Mouse (Mus musculus): ENCODE measurements around the gene Capn10. TPM values are rescaled to one million over a fixed set of nuclear protein-coding genes. Genes with fewer than 3 reads are reported as not detected.

Capn10 gene
- polyA plus RNA-seq, 1 experiment from 2014 or later, result 25.4 TPM

DNA sequence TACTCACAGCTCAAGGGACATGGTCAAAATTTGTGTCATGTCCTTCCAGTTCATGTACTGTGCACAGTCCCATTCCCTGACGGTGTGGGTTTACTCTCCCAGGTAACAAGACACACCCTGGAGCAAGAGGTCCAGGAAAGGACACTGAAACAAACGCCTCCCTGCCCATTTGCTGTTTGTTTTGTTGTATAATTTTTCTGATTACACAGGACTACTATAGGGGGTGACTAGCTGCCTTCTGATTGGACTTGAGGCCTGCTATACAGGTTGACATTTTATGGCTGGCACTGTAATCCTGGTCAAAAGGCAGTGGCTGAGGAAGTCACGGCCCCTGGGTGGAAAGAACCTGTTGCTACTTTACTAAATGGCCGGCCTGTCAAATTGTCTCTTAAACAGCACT, 55.7 kb downstream of the Capn10 start:
- DNase-seq (ENCODE audit: low spot score), result no peak
- H3K4me1 ChIP-seq, result no peaks in the 10 kb centered on the region
- H3K27ac ChIP-seq, result no peak overlapping the region
- H3K27me3 ChIP-seq (ENCODE audit: insufficient read depth, poor library complexity, severe bottlenecking), result no peaks in the 10 kb centered on the region; the same call in 1 of the 2 replicates
- H3K36me3 ChIP-seq, result no peaks in the 10 kb centered on the region
- no peaks in the 10 kb centered on the region for H3K9me3 ChIP-seq
- 62% methylated on average over 4 of the region's 4 CpGs for WGBS
- H3K4me3 ChIP-seq, result no peak overlapping the region

DNA sequence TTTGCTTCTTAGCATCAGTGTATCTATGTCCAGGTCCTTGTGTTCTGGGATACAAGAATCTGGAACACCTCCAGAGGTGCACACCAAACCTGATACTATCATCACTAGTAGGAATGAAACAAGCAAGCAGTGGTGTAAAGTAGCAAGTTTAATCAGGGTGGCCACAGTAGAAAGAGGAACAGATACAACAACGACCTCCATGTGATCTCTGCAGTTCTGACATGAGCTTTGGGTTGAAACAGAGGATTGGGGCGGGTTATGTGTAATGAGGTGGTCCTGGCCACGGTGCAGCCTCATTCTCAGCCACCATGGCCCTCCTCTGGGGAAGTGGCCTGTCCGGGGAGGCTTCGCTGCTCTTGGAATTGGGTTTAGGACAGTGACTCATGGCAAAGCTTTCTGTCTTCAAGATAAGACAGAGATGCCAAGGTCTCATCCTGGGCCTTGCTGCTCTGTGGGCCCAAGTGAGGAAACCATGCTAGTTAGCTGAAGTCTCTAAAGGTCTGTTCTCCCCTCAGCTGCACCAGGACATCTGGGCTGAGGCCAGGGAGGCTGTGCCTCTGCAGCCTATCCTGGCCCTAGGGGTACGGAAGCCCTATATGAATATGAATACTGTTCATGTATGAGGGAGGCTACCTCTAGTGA, 58.2 kb downstream of the Capn10 start:
- Histone ChIP-seq H3K9me3 (no peaks in the 10 kb centered on the region), H3K4me3 (no peak overlapping the region), H3K27ac (no peak overlapping the region), H3K36me3 (no peaks in the 10 kb centered on the region), H3K27me3 (ENCODE audit: insufficient read depth, poor library complexity, severe bottlenecking) (no peaks in the 10 kb centered on the region; the same call in 1 of the 2 replicates), H3K4me1 (no peaks in the 10 kb centered on the region)
- WGBS, result 76% methylated on average over 6 of the region's 6 CpGs
- DNase-seq (ENCODE audit: low spot score), result no peak

- H3K27me3 ChIP-seq (ENCODE audit: insufficient read depth, poor library complexity, severe bottlenecking), result no peaks in the 10 kb centered on the region; the same call in 1 of the 2 replicates
- no peaks in the 10 kb centered on the region for H3K9me3 ChIP-seq
- no peak overlapping the region for H3K4me3 ChIP-seq
- no peak for DNase-seq (ENCODE audit: low spot score)
- no peaks in the 10 kb centered on the region for H3K4me1 ChIP-seq
- WGBS, result 61% methylated on average over 2 of the region's 2 CpGs
- no peaks in the 10 kb centered on the region for H3K36me3 ChIP-seq
- H3K27ac ChIP-seq, result no peak overlapping the region
Measured at GRCm38 (mm10) chr1:92992880-92993279, 58.7 kb downstream of the Capn10 start.

Other genes with a start within 250 kb of the Capn10 start
- 36.4 and 38.7 TPM in 2 replicates for gene Gpc1, start 102.7 kb upstream of the Capn10 start, polyA plus RNA-seq (2016; fragmentation: Nextera tagmentation; extraction: Ambion mirVana)
- gene Ankmy1, start 31.5 kb upstream of the Capn10 start, polyA plus RNA-seq (2016; fragmentation: Nextera tagmentation; extraction: Ambion mirVana), result 0.06 and 0.18 TPM in 2 replicates
- gene Dusp28, start 27.4 kb upstream of the Capn10 start, polyA plus RNA-seq (2016; fragmentation: Nextera tagmentation; extraction: Ambion mirVana), result 7.6 and 8.6 TPM in 2 replicates
- gene Rnpepl1, start 23.6 kb upstream of the Capn10 start, polyA plus RNA-seq (2016; fragmentation: Nextera tagmentation; extraction: Ambion mirVana), result 25.9 and 30.4 TPM in 2 replicates
- 0.20 and 0.28 TPM in 2 replicates for gene Gpr35, start 16.5 kb downstream of the Capn10 start, polyA plus RNA-seq (2016; fragmentation: Nextera tagmentation; extraction: Ambion mirVana)
- gene Aqp12, start 72.0 kb downstream of the Capn10 start, polyA plus RNA-seq (2016; fragmentation: Nextera tagmentation; extraction: Ambion mirVana), result not detected in 2 replicates
- gene Kif1a, start 167.6 kb downstream of the Capn10 start, polyA plus RNA-seq (2016; fragmentation: Nextera tagmentation; extraction: Ambion mirVana), result 5.1 and 5.4 TPM in 2 replicates
- 0.50 TPM in 1 of 2 replicates, not detected in the other for gene Agxt, start 200.9 kb downstream of the Capn10 start, polyA plus RNA-seq (2016; fragmentation: Nextera tagmentation; extraction: Ambion mirVana)
- 0.06 and 0.30 TPM in 2 replicates for gene 2310007B03Rik, start 226.6 kb downstream of the Capn10 start, polyA plus RNA-seq (2016; fragmentation: Nextera tagmentation; extraction: Ambion mirVana)
- 0.14 and 0.30 TPM in 2 replicates for gene Crocc2, start 234.3 kb downstream of the Capn10 start, polyA plus RNA-seq (2016; fragmentation: Nextera tagmentation; extraction: Ambion mirVana)